Mouse (Mus musculus): ENCODE measurements around the gene Eml4. TPM values are rescaled to one million over a fixed set of nuclear protein-coding genes. Genes with fewer than 3 reads are reported as not detected.

Gene Eml4
- polyA plus RNA-seq, 1 experiment: 4.2 TPM

- Histone ChIP-seq H3K79me2 (ENCODE audit: control insufficient read depth, insufficient read depth) (peaks cover 52% of the 10 kb centered on the region), H3ac (ENCODE audit: control insufficient read depth, insufficient read length) (no peak overlapping the region), H3K36me3 (ENCODE audit: control insufficient read depth, insufficient read depth) (no peaks in the 10 kb centered on the region), H3K4me2 (ENCODE audit: low read depth) (no peak overlapping the region), H3K27me3 (ENCODE audit: control insufficient read depth, insufficient read depth, insufficient read length) (no peaks in the 10 kb centered on the region), H3K4me3 (no peak overlapping the region)
- no peak for TF ChIP-seq MYOD1 (IDR thresholded peaks at IDR 0.05; ENCODE audit: control insufficient read depth in 1 of 3, insufficient read length in 2 of 3, low read depth in 2 of 3)
- TF ChIP-seq POLR2A (IDR thresholded peaks at IDR 0.05; ENCODE audit: insufficient read length, low read depth): no peak
- TF ChIP-seq CEBPB (IDR thresholded peaks at IDR 0.05; ENCODE audit: insufficient read depth, poor library complexity, severe bottlenecking): no peak
- TF ChIP-seq POLR2AphosphoS2 (IDR thresholded peaks at IDR 0.05; ENCODE audit: insufficient read length, low read depth): no peak
- TF ChIP-seq MYOG (IDR thresholded peaks at IDR 0.05; ENCODE audit: control insufficient read depth in 1 of 3, insufficient read depth in 1 of 3, insufficient read length in 2 of 3, low read depth in 2 of 3): no peak
- TF ChIP-seq TCF3 (IDR thresholded peaks at IDR 0.05; ENCODE audit: insufficient read length, low read depth): no peak
- no peak for TF ChIP-seq MAX (IDR thresholded peaks at IDR 0.05; ENCODE audit: low read depth)
- no peak for TF ChIP-seq E2F4 (IDR thresholded peaks at IDR 0.05; ENCODE audit: insufficient read depth)
- TF ChIP-seq REST (IDR thresholded peaks at IDR 0.05; ENCODE audit: insufficient read depth, insufficient read length): no peak
- TF ChIP-seq USF1 (IDR thresholded peaks at IDR 0.05; ENCODE audit: low read depth): no peak
- TF ChIP-seq TCF12 (IDR thresholded peaks at IDR 0.05; ENCODE audit: insufficient read depth, poor library complexity, severe bottlenecking): no peak
- TF ChIP-seq SRF (IDR thresholded peaks at IDR 0.05; ENCODE audit: control insufficient read depth, insufficient read length, low read depth): no peak
Observed at GRCm38 (mm10) chr17:83379791-83380190, 29.1 kb downstream of the Eml4 start.

- no peaks in the 10 kb centered on the region for H3K27me3 ChIP-seq (ENCODE audit: control insufficient read depth, insufficient read depth, insufficient read length)
- no peaks in the 10 kb centered on the region for H3K36me3 ChIP-seq (ENCODE audit: control insufficient read depth, insufficient read depth)
- H3K4me3 ChIP-seq: no peak overlapping the region
- H3ac ChIP-seq (ENCODE audit: control insufficient read depth, insufficient read length): no peak overlapping the region
- H3K4me2 ChIP-seq (ENCODE audit: low read depth): no peak overlapping the region
- H3K79me2 ChIP-seq (ENCODE audit: control insufficient read depth, insufficient read depth): peaks cover 38% of the 10 kb centered on the region
- TF ChIP-seq TCF12 (IDR thresholded peaks at IDR 0.05; ENCODE audit: insufficient read depth, poor library complexity, severe bottlenecking) (no peak), USF1 (IDR thresholded peaks at IDR 0.05; ENCODE audit: low read depth) (no peak)
Observed at GRCm38 (mm10) chr17:83382752-83383151, 32.0 kb downstream of the Eml4 start.

- Histone ChIP-seq H3K79me2 (ENCODE audit: control insufficient read depth, insufficient read depth) (peaks cover 24% of the 10 kb centered on the region), H3K36me3 (ENCODE audit: control insufficient read depth, insufficient read depth) (no peaks in the 10 kb centered on the region), H3K4me3 (no peak overlapping the region), H3ac (ENCODE audit: control insufficient read depth, insufficient read length) (no peak overlapping the region), H3K4me2 (ENCODE audit: low read depth) (no peak overlapping the region), H3K27me3 (ENCODE audit: control insufficient read depth, insufficient read depth, insufficient read length) (no peaks in the 10 kb centered on the region)
- TF ChIP-seq TCF3 (IDR thresholded peaks at IDR 0.05; ENCODE audit: insufficient read length, low read depth): no peak
- TF ChIP-seq MAX (IDR thresholded peaks at IDR 0.05; ENCODE audit: low read depth): no peak
- no peak for TF ChIP-seq TCF12 (IDR thresholded peaks at IDR 0.05; ENCODE audit: insufficient read depth, poor library complexity, severe bottlenecking)
- no peak for TF ChIP-seq MYOD1 (IDR thresholded peaks at IDR 0.05; ENCODE audit: control insufficient read depth in 1 of 3, insufficient read length in 2 of 3, low read depth in 2 of 3)
- TF ChIP-seq POLR2AphosphoS2 (IDR thresholded peaks at IDR 0.05; ENCODE audit: insufficient read length, low read depth): no peak
- no peak for TF ChIP-seq MYOG (IDR thresholded peaks at IDR 0.05; ENCODE audit: control insufficient read depth in 1 of 3, insufficient read depth in 1 of 3, insufficient read length in 2 of 3, low read depth in 2 of 3)
- TF ChIP-seq USF1 (IDR thresholded peaks at IDR 0.05; ENCODE audit: low read depth): no peak
- TF ChIP-seq CEBPB (IDR thresholded peaks at IDR 0.05; ENCODE audit: insufficient read depth, poor library complexity, severe bottlenecking): no peak
Observed at GRCm38 (mm10) chr17:83384981-83385380, 34.2 kb downstream of the Eml4 start.

- Histone ChIP-seq H3K79me2 (ENCODE audit: control insufficient read depth, insufficient read depth) (peaks cover 25% of the 10 kb centered on the region), H3K36me3 (ENCODE audit: control insufficient read depth, insufficient read depth) (no peaks in the 10 kb centered on the region), H3K4me2 (ENCODE audit: low read depth) (no peak overlapping the region), H3K4me3 (no peak overlapping the region), H3K27me3 (ENCODE audit: control insufficient read depth, insufficient read depth, insufficient read length) (no peaks in the 10 kb centered on the region), H3ac (ENCODE audit: control insufficient read depth, insufficient read length) (no peak overlapping the region)
- TF ChIP-seq USF1 (IDR thresholded peaks at IDR 0.05; ENCODE audit: low read depth) (no peak), MYOG (IDR thresholded peaks at IDR 0.05; ENCODE audit: control insufficient read depth in 1 of 3, insufficient read depth in 1 of 3, insufficient read length in 2 of 3, low read depth in 2 of 3) (no peak), SRF (IDR thresholded peaks at IDR 0.05; ENCODE audit: control insufficient read depth, insufficient read length, low read depth) (no peak), POLR2A (IDR thresholded peaks at IDR 0.05; ENCODE audit: insufficient read length, low read depth) (no peak), TCF12 (IDR thresholded peaks at IDR 0.05; ENCODE audit: insufficient read depth, poor library complexity, severe bottlenecking) (no peak)
Observed at GRCm38 (mm10) chr17:83387161-83387560, 36.4 kb downstream of the Eml4 start.

GRCm38 (mm10) chr17:83394013-83394412 is 43.3 kb downstream of the Eml4 start:
- Histone ChIP-seq H3K4me2 (ENCODE audit: low read depth) (no peak overlapping the region), H3K36me3 (ENCODE audit: control insufficient read depth, insufficient read depth) (no peaks in the 10 kb centered on the region), H3ac (ENCODE audit: control insufficient read depth, insufficient read length) (no peak overlapping the region), H3K4me3 (no peak overlapping the region), H3K27me3 (ENCODE audit: control insufficient read depth, insufficient read depth, insufficient read length) (no peaks in the 10 kb centered on the region), H3K79me2 (ENCODE audit: control insufficient read depth, insufficient read depth) (peaks cover 31% of the 10 kb centered on the region)
- TF ChIP-seq TCF12 (IDR thresholded peaks at IDR 0.05; ENCODE audit: insufficient read depth, poor library complexity, severe bottlenecking): no peak
- no peak for TF ChIP-seq POLR2AphosphoS2 (IDR thresholded peaks at IDR 0.05; ENCODE audit: insufficient read length, low read depth)
- TF ChIP-seq MAX (IDR thresholded peaks at IDR 0.05; ENCODE audit: low read depth): no peak
- TF ChIP-seq MYOG (IDR thresholded peaks at IDR 0.05; ENCODE audit: control insufficient read depth in 1 of 3, insufficient read depth in 1 of 3, insufficient read length in 2 of 3, low read depth in 2 of 3): no peak
- no peak for TF ChIP-seq REST (IDR thresholded peaks at IDR 0.05; ENCODE audit: insufficient read depth, insufficient read length)
- TF ChIP-seq TCF3 (IDR thresholded peaks at IDR 0.05; ENCODE audit: insufficient read length, low read depth): no peak
- no peak for TF ChIP-seq E2F4 (IDR thresholded peaks at IDR 0.05; ENCODE audit: insufficient read depth)
- no peak for TF ChIP-seq MYOD1 (IDR thresholded peaks at IDR 0.05; ENCODE audit: control insufficient read depth in 1 of 3, insufficient read length in 2 of 3, low read depth in 2 of 3)
- TF ChIP-seq USF1 (IDR thresholded peaks at IDR 0.05; ENCODE audit: low read depth): no peak
- TF ChIP-seq POLR2A (IDR thresholded peaks at IDR 0.05; ENCODE audit: insufficient read length, low read depth): no peak
- no peak for TF ChIP-seq SRF (IDR thresholded peaks at IDR 0.05; ENCODE audit: control insufficient read depth, insufficient read length, low read depth)
- no peak for TF ChIP-seq CEBPB (IDR thresholded peaks at IDR 0.05; ENCODE audit: insufficient read depth, poor library complexity, severe bottlenecking)
